Mouse (Mus musculus) forebrain, embryonic 11.5 days (tissue): ENCODE measurements around the gene Arih1. TPM values are rescaled to one million over a fixed set of nuclear protein-coding genes. Genes with fewer than 3 reads are reported as not detected.
"Not testable (repeated sequence)": the region's sequence is repeated elsewhere in the genome, so short reads cannot be mapped to it uniquely, and the experiment has no call there.

Experiments used
- ATAC-seq: fragments of 200-750 bp; cut with Nextera tagmentation; replicated peaks from 2 replicates; pipeline ENCODE4 v1.8.0; 2017; ENCODE audit warnings: moderate TSS enrichment; ENCODE audit not compliant: low FRiP score
- DNase-seq: peaks from one replicate; pipeline ENCODE4 v3.0.0-alpha.2; 2017; ENCODE audit warnings: low spot score
- H3K27ac ChIP-seq: fragments of 300-500 bp; sonication (generic); 2 replicates; pipeline ENCODE4 v1.5.1; 2014; ENCODE audit warnings: low read depth, low read length
- H3K27me3 ChIP-seq: fragments of 300-500 bp; sonication (generic); 2 replicates; pipeline ENCODE4 v1.6.1; 2014; ENCODE audit warnings: mild to moderate bottlenecking, low read length, mixed read lengths; ENCODE audit not compliant: control insufficient read depth, insufficient read depth
- H3K36me3 ChIP-seq: fragments of 300-500 bp; sonication (generic); 2 replicates; pipeline ENCODE4 v1.6.1; 2014; ENCODE audit warnings: mild to moderate bottlenecking, low read length, moderate library complexity, mixed read lengths; ENCODE audit not compliant: control insufficient read depth, insufficient read depth
- H3K4me1 ChIP-seq: fragments of 300-500 bp; sonication (generic); replicated peaks from 2 replicates; pipeline ENCODE4 v1.6.1; 2014; ENCODE audit warnings: low read length, mixed read lengths; ENCODE audit not compliant: control insufficient read depth, insufficient read depth
- H3K4me2 ChIP-seq: fragments of 300-500 bp; sonication (generic); 2 replicates; pipeline ENCODE4 v1.6.1; 2014; ENCODE audit warnings: low read depth, mild to moderate bottlenecking, low read length, moderate library complexity, mixed read lengths; ENCODE audit not compliant: severe bottlenecking
- H3K4me3 ChIP-seq: fragments of 300-500 bp; sonication (generic); 2 replicates; pipeline ENCODE4 v1.5.1; 2014; ENCODE audit warnings: low read depth, low read length
- H3K9ac ChIP-seq: fragments of 300-500 bp; sonication (generic); 2 replicates; pipeline ENCODE4 v1.6.1; 2014; ENCODE audit warnings: low read length
- H3K9me3 ChIP-seq: fragments of 300-500 bp; sonication (generic); 2 replicates; pipeline ENCODE4 v1.6.1; 2016; ENCODE audit warnings: low read length, mixed read lengths; ENCODE audit not compliant: control insufficient read depth
- WGBS: fragments of 180-500 bp; shearing (Covaris S2); extraction: QIAGEN DNeasy Blood & Tissue Kit; methylation state at CpG from one replicate; pipeline ENCODE4 v1.1.7; 2014; 5-methylcytosine and 5-hydroxymethylcytosine counted together
- polyA plus RNA-seq: library from polyadenylated mRNA; unstranded; fragments of >200 nt; fragmentation: Nextera tagmentation; extraction: Ambion mirVana; gene quantifications from 2 replicates; pipeline ENCODE4 v1.2.1, GENCODE M21; 2014

The Arih1 gene
- polyA plus RNA-seq, 1 experiment from 2014 or later, result 22.8 TPM

GRCm38 (mm10) chr9:59369646-59370045 is 116.8 kb downstream of the Arih1 start:
- Histone ChIP-seq H3K36me3 (no peaks in the 10 kb centered on the region), H3K4me1 (no peaks in the 10 kb centered on the region), H3K4me3 (no peak overlapping the region), H3K9ac (no peak overlapping the region), H3K9me3 (no peaks in the 10 kb centered on the region), H3K27ac (no peak overlapping the region), H3K4me2 (no peak overlapping the region), H3K27me3 (no peaks in the 10 kb centered on the region)
- DNase-seq, result no peak
- 90% methylated on average over 9 of the region's 9 CpGs for WGBS
- ATAC-seq, result no peak

DNA sequence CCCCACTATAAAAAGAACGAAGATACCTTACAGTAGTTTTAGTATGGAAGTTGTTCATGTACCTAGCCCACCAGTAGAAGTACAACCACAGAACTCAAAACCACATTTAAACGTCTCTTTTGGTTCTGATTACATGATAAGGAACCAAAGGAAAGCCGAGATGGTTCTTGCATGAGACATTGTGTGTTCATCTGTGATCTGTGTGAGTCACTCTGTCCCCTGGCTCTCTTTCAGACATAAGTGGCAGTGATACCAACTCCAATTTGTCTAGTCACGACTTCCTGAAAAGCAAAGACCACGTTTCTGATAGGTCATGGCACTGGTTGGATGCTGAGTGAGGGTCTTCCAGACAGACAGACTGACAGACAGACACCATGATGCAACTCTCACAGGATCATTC is 117.2 kb downstream of the Arih1 start:
- Histone ChIP-seq H3K4me3 (no peak overlapping the region), H3K27me3 (no peaks in the 10 kb centered on the region), H3K9me3 (no peaks in the 10 kb centered on the region), H3K4me1 (no peaks in the 10 kb centered on the region), H3K36me3 (no peaks in the 10 kb centered on the region), H3K9ac (no peak overlapping the region), H3K4me2 (no peak overlapping the region), H3K27ac (no peak overlapping the region)
- DNase-seq (no peak), ATAC-seq (no peak)
- WGBS, result 82% methylated on average over 5 of the region's 5 CpGs

GRCm38 (mm10) chr9:59360487-59360886 is 125.9 kb downstream of the Arih1 start:
- not testable (repeated sequence) for H3K27me3 ChIP-seq, H3K36me3 ChIP-seq, H3K9ac ChIP-seq, H3K9me3 ChIP-seq, H3K4me2 ChIP-seq, ATAC-seq, H3K4me3 ChIP-seq, H3K27ac ChIP-seq, H3K4me1 ChIP-seq, DNase-seq
- WGBS, result 57% methylated on average over 1 of the region's 3 CpGs

GRCm38 (mm10) chr9:59358041-59358440 is 128.4 kb downstream of the Arih1 start:
- H3K9me3 ChIP-seq, H3K36me3 ChIP-seq, ATAC-seq, H3K9ac ChIP-seq, H3K4me2 ChIP-seq, DNase-seq, H3K4me1 ChIP-seq, H3K27me3 ChIP-seq, H3K4me3 ChIP-seq, H3K27ac ChIP-seq: not testable (repeated sequence)
- WGBS, result 51% methylated on average over 1 of the region's 1 CpGs

DNA sequence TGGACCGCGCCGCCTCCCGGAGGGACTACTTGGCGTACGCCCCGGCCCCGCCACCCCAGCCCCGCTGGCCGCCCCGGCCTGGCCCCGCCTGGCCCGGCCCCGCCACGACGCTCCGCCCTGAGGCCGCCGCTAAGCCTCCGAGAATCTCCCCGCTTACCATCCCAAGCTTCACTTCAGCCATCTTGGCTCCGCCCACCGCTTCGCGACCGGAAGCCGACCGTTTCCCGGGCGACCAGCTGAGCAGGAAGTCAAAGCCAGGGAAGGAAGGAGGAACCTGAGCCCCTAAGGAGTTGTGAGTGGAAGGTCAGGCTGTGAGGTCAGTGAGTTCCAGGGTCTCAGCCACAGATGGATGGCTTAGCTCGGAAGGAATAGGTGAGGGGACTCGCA is 133.2 kb downstream of the Arih1 start, which contains the start of gene Bbs4:
Gene Bbs4, minus strand, starts transcription at position 256 of the 387 bp plus-strand sequence.
- peak within 1 kb of the TSS; percentile 71 for H3K4me2 ChIP-seq
- peak within 1 kb of the TSS; percentile 78 for H3K27ac ChIP-seq
- H3K4me3 ChIP-seq, result peak within 1 kb of the TSS; percentile 73
- H3K4me1 ChIP-seq, result no peaks in the 10 kb centered on the region
- H3K9me3 ChIP-seq, result no peaks in the 10 kb centered on the region
- under 1% methylated on average over 31 of the region's 32 CpGs for WGBS
- peak within 1 kb of the TSS; percentile 83 for H3K9ac ChIP-seq
- ATAC-seq (peak; percentile 90), DNase-seq (peak; percentile 94)
- H3K27me3 ChIP-seq, result no peaks in the 10 kb centered on the region
- no peaks in the 10 kb centered on the region for H3K36me3 ChIP-seq

- Histone ChIP-seq H3K4me1 (no peaks in the 10 kb centered on the region), H3K36me3 (no peaks in the 10 kb centered on the region), H3K27me3 (no peaks in the 10 kb centered on the region), H3K27ac (peak overlapping the region; percentile 78), H3K9me3 (no peaks in the 10 kb centered on the region), H3K4me3 (peak overlapping the region; percentile 73), H3K9ac (peak overlapping the region; percentile 83), H3K4me2 (peak overlapping the region; percentile 71)
- 13% methylated on average over 15 of the region's 15 CpGs for WGBS
- no peak for DNase-seq
- no peak for ATAC-seq
Measured at GRCm38 (mm10) chr9:59352586-59353252, 133.7 kb downstream of the Arih1 start.

DNA sequence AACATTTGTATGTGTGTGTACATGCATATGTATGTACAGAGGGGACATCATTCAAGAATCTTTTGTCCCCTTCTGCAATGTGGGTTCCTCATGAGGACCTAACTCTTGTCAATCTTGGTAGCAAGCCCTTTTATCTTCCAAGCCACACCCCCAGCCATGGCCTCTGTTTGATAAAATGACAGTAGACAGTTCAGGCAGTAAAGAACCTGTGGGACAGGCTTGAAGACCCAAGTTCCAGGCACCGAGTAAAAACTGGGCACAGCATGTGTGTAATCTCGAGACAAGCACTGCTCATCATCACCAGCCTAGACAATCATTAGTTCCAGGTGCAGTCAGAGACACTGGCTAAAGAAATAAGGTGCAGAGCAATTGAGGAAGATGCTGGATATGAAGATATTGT is 140.2 kb downstream of the Arih1 start:
- Histone ChIP-seq H3K9me3 (no peaks in the 10 kb centered on the region; the same call in 1 of the 2 replicates), H3K9ac (no peak overlapping the region), H3K36me3 (no peaks in the 10 kb centered on the region; the same call in 1 of the 2 replicates), H3K4me2 (no peak overlapping the region), H3K27ac (no peak overlapping the region), H3K4me1 (no peaks in the 10 kb centered on the region), H3K4me3 (no peak overlapping the region), H3K27me3 (no peaks in the 10 kb centered on the region)
- DNase-seq (no peak), ATAC-seq (no peak)
- 86% methylated on average over 2 of the region's 2 CpGs for WGBS

DNA sequence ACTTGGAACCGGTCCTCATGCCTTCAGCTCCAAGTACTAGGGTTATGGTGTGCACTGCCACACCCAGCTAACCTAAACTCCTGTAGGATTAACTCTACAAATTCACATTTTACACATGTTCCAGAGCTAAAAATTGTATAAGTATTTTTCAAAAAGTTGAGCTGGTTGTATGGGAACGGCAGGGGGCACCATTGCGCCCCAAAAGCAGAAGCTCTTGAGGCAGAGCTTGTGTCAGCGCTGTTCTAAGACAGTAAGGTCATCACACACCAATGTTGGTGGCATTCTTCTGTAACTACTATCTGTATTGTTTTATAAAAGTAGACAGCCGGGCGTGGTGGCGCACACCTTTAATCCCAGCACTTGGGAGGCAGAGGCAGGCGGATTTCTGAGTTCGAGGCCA is 146.4 kb downstream of the Arih1 start:
- no peaks in the 10 kb centered on the region for H3K4me1 ChIP-seq
- H3K9ac ChIP-seq, result no peak overlapping the region
- ATAC-seq, result no peak
- H3K4me2 ChIP-seq, result no peak overlapping the region
- no peak overlapping the region for H3K4me3 ChIP-seq
- no peak overlapping the region for H3K27ac ChIP-seq
- H3K27me3 ChIP-seq, result no peaks in the 10 kb centered on the region
- no peaks in the 10 kb centered on the region; the same call in 1 of the 2 replicates for H3K36me3 ChIP-seq
- 88% methylated on average over 8 of the region's 9 CpGs for WGBS
- no peaks in the 10 kb centered on the region; the same call in 1 of the 2 replicates for H3K9me3 ChIP-seq
- no peak for DNase-seq

DNA sequence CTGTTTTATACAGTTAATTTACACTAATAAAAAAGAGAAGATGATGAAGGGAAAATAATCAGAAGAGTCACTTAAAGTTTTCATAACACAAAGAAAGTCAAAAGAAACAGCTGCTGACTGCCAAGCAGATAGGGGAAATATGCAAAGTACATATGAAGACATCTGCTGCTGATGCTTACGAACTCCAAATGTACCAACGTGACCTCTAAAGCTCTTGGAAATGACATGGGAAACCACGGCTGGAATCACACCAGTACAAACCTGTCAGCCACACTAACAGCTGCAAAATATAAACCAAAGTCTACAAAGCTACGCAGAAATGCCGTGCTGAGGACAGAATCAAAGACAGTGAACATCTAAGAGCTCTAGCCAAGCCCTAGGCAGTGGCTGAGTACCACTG is 147.3 kb downstream of the Arih1 start:
- no peak for ATAC-seq
- no peaks in the 10 kb centered on the region for H3K27me3 ChIP-seq
- no peaks in the 10 kb centered on the region for H3K4me1 ChIP-seq
- H3K4me3 ChIP-seq, result no peak overlapping the region
- H3K36me3 ChIP-seq, result no peaks in the 10 kb centered on the region; the same call in 1 of the 2 replicates
- DNase-seq, result no peak
- 95% methylated on average over 5 of the region's 5 CpGs for whole genome bisulfite sequencing
- no peaks in the 10 kb centered on the region; the same call in 1 of the 2 replicates for H3K9me3 ChIP-seq
- H3K4me2 ChIP-seq, result no peak overlapping the region
- H3K9ac ChIP-seq, result no peak overlapping the region
- H3K27ac ChIP-seq, result no peak overlapping the region
